28 mouse cellular contexts compared by ENCODE assay signal in genomic region chr1:94835982-94836381, GRCm38 (mm10).
A peak's percentile ranks its signal among the peaks of the same experiment; 100 is the strongest.
DNase-seq lines count a peak whose midpoint lies in the region; ATAC-seq lines count a peak whose summit lies in the region.
"Had no signal": no experiment of that assay in that cellular context is flagged by ENCODE, and none has a peak within 500 bp of the region (broad histone marks: within the 10 kb centered on the region; RNA-seq: fewer than 3 reads in every experiment).

No protein-coding gene starts in this region.

- H3K27ac ChIP-seq in liver, embryonic 13.5 days = no peak overlapping the region
- no peak overlapping the region for H3K27ac ChIP-seq in midbrain, embryonic 11.5 days (ENCODE audit: low read depth, low read length)
- H3K27ac ChIP-seq in midbrain, embryonic 13.5 days = no peak overlapping the region
- H3K27ac ChIP-seq: embryonic facial prominence, embryonic 13.5 days; embryonic facial prominence, embryonic 15.5 days; forebrain, embryonic 10.5 days; forebrain, embryonic 12.5 days had no signal

- WGBS in liver, embryonic 13.5 days (ENCODE audit: insufficient replicate concordance) = 50% methylated on average over 4 of the region's 4 CpGs
- 88% methylated on average over 4 of the region's 4 CpGs for WGBS in midbrain, embryonic 11.5 days
- 94% methylated on average over 4 of the region's 4 CpGs for WGBS in midbrain, embryonic 13.5 days

- no peak overlapping the region for H3K4me2 ChIP-seq in liver, embryonic 13.5 days
- H3K4me2 ChIP-seq in midbrain, embryonic 11.5 days = no peak overlapping the region
- no peak overlapping the region for H3K4me2 ChIP-seq in midbrain, embryonic 13.5 days (replicated peaks)
- H3K4me2 ChIP-seq: embryonic facial prominence, embryonic 13.5 days; embryonic facial prominence, embryonic 15.5 days; forebrain, embryonic 12.5 days had no signal

- H3K27me3 ChIP-seq in liver, embryonic 13.5 days = no peaks in the 10 kb centered on the region
- no peaks in the 10 kb centered on the region for H3K27me3 ChIP-seq in midbrain, embryonic 11.5 days (ENCODE audit: control insufficient read depth, insufficient read depth, low read length)
- H3K27me3 ChIP-seq in midbrain, embryonic 13.5 days = no peaks in the 10 kb centered on the region
- H3K27me3 ChIP-seq: CH12.LX; embryonic facial prominence, embryonic 13.5 days; embryonic facial prominence, embryonic 15.5 days; forebrain, embryonic 12.5 days; Patski had no signal

- H3K9me3 ChIP-seq in liver, embryonic 13.5 days (replicated peaks) = no peaks in the 10 kb centered on the region
- no peaks in the 10 kb centered on the region for H3K9me3 ChIP-seq in midbrain, embryonic 11.5 days (ENCODE audit: control insufficient read depth, low read length)
- no peaks in the 10 kb centered on the region for H3K9me3 ChIP-seq in midbrain, embryonic 13.5 days
- H3K9me3 ChIP-seq: embryonic facial prominence, embryonic 13.5 days; embryonic facial prominence, embryonic 15.5 days; forebrain, embryonic 10.5 days; forebrain, embryonic 12.5 days had no signal

- H3K4me3 ChIP-seq in liver, embryonic 13.5 days (replicated peaks) = no peak overlapping the region
- no peak overlapping the region for H3K4me3 ChIP-seq in midbrain, embryonic 11.5 days (ENCODE audit: low read depth, low read length)
- H3K4me3 ChIP-seq in midbrain, embryonic 13.5 days (replicated peaks) = no peak overlapping the region
- H3K4me3 ChIP-seq: embryonic facial prominence, embryonic 13.5 days; embryonic facial prominence, embryonic 15.5 days; erythroblast, embryonic 14.5 days; forebrain, embryonic 10.5 days; forebrain, embryonic 12.5 days had no signal

- no peak overlapping the region for H3K9ac ChIP-seq in liver, embryonic 13.5 days
- no peak overlapping the region for H3K9ac ChIP-seq in midbrain, embryonic 11.5 days (ENCODE audit: low read length)
- no peak overlapping the region for H3K9ac ChIP-seq in midbrain, embryonic 13.5 days (replicated peaks)
- H3K9ac ChIP-seq: embryonic facial prominence, embryonic 13.5 days; embryonic facial prominence, embryonic 15.5 days; forebrain, embryonic 12.5 days had no signal

- ATAC-seq in liver, embryonic 13.5 days (ENCODE audit: low read depth) = 0 out of 2 replicates have a peak, but pooled peaks have one; percentile 29
- no peak for ATAC-seq in midbrain, embryonic 11.5 days (ENCODE audit: low FRiP score)
- ATAC-seq in midbrain, embryonic 13.5 days = no peak
- peak; percentile 31 for ATAC-seq in megakaryocyte progenitor cell, adult 5-6 weeks (replicated peaks; ENCODE audit: poor library complexity)
- ATAC-seq: activated CD4-positive, CD25-positive, alpha-beta regulatory T cell, adult 4 months; CD4-positive, CD25-positive, alpha-beta regulatory T cell, adult 4 months; forebrain, embryonic 14.5 days; forebrain, embryonic 16.5 days; Patski had no signal

- no peaks in the 10 kb centered on the region for H3K36me3 ChIP-seq in liver, embryonic 13.5 days
- no peaks in the 10 kb centered on the region for H3K36me3 ChIP-seq in midbrain, embryonic 11.5 days (ENCODE audit: control insufficient read depth, insufficient read depth, low read length)
- no peaks in the 10 kb centered on the region for H3K36me3 ChIP-seq in midbrain, embryonic 13.5 days
- H3K36me3 ChIP-seq: embryonic facial prominence, embryonic 13.5 days; embryonic facial prominence, embryonic 15.5 days; forebrain, embryonic 10.5 days; forebrain, embryonic 12.5 days had no signal

- DNase-seq in liver, embryonic 13.5 days = no peak
- DNase-seq in liver = no peak
- peak; percentile 51 for DNase-seq in midbrain, embryonic 11.5 days (ENCODE audit: low spot score, missing footprints)
- no peak for DNase-seq in adrenal gland, postnatal 14 days
- DNase-seq in gastrocnemius, postnatal 10 days = no peak
- DNase-seq: adrenal gland, adult 8-10 months; adrenal gland, postnatal 25 days; B cell, adult 2 months; cerebellum, adult 11 months; cerebellum, adult 18-20 months; cerebellum, adult 8-10 months; cerebellum, adult 9-11 months; cerebellum, postnatal 14 days; cerebellum, postnatal 36 days; embryo, embryonic 11 days had no signal

- no peaks in the 10 kb centered on the region for H3K4me1 ChIP-seq in liver, embryonic 13.5 days (replicated peaks)
- no peaks in the 10 kb centered on the region for H3K4me1 ChIP-seq in midbrain, embryonic 11.5 days (ENCODE audit: control insufficient read depth, insufficient read depth, low read length)
- H3K4me1 ChIP-seq in midbrain, embryonic 13.5 days (replicated peaks) = no peaks in the 10 kb centered on the region
- H3K4me1 ChIP-seq: embryonic facial prominence, embryonic 13.5 days; embryonic facial prominence, embryonic 15.5 days; forebrain, embryonic 10.5 days; forebrain, embryonic 12.5 days had no signal

Comparison
In these comparisons a context has a peak if more than half of its experiments do, and no peak if none do; other contexts are left out.
1. ATAC-seq: peak in liver, embryonic 13.5 days (single experiment) and megakaryocyte progenitor cell, adult 5-6 weeks (single experiment); none in midbrain, embryonic 11.5 days (single experiment) and midbrain, embryonic 13.5 days (single experiment).